Mouse (Mus musculus) bone marrow macrophage, adult 2 months (primary cell): ENCODE data around the gene Por.

Experiments
- CTCF ChIP-seq: IDR thresholded peaks from 2 replicates; pipeline ENCODE4 v1.5.1; 2012; ENCODE audit warnings: low read depth, mild to moderate bottlenecking, low read length, moderate library complexity
- POLR2A ChIP-seq: IDR thresholded peaks from 2 replicates; pipeline ENCODE4 v1.6.1; 2012; ENCODE audit warnings: mild to moderate bottlenecking, low read depth, low read length, borderline replicate concordance

GRCm38 (mm10) chr5:135780331-135780730 lies 110.5 kb downstream of the Por start:
- TF ChIP-seq POLR2A (no peak), CTCF (no peak)
